Mouse (Mus musculus) forebrain, embryonic 13.5 days (tissue): ENCODE results near the gene Lcn12. TPM values are rescaled to one million over a fixed set of nuclear protein-coding genes. Genes with fewer than 3 reads are reported as not detected.

Experiments used
- ATAC-seq: fragments of 200-750 bp; cut with Nextera tagmentation; 2 replicates; pipeline ENCODE4 v1.8.0; 2017
- H3K27ac ChIP-seq: fragments of 300-500 bp; sonication (generic); 2 replicates; pipeline ENCODE4 v1.5.1; 2015; ENCODE audit warnings: inconsistent platforms, mild to moderate bottlenecking, moderate library complexity
- H3K27me3 ChIP-seq: fragments of 300-500 bp; sonication (generic); 2 replicates; pipeline ENCODE4 v1.6.1; 2015; ENCODE audit warnings: mild to moderate bottlenecking, inconsistent platforms
- H3K36me3 ChIP-seq: fragments of 300-500 bp; sonication (generic); 2 replicates; pipeline ENCODE4 v1.6.1; 2015; ENCODE audit warnings: mild to moderate bottlenecking, inconsistent platforms; ENCODE audit not compliant: poor library complexity, severe bottlenecking
- H3K4me1 ChIP-seq: fragments of 300-500 bp; sonication (generic); 2 replicates; pipeline ENCODE4 v1.6.1; 2015; ENCODE audit warnings: inconsistent platforms
- H3K4me2 ChIP-seq: fragments of 300-500 bp; sonication (generic); 2 replicates; pipeline ENCODE4 v1.6.1; 2015; ENCODE audit warnings: inconsistent platforms, mild to moderate bottlenecking, moderate library complexity
- H3K4me3 ChIP-seq: fragments of 300-500 bp; sonication (generic); 2 replicates; pipeline ENCODE4 v1.5.1; 2015; ENCODE audit warnings: mild to moderate bottlenecking, inconsistent platforms
- H3K9ac ChIP-seq: fragments of 300-500 bp; sonication (generic); 2 replicates; pipeline ENCODE4 v1.6.1; 2015; ENCODE audit warnings: mild to moderate bottlenecking, inconsistent platforms
- H3K9me3 ChIP-seq: fragments of 300-500 bp; sonication (generic); replicated peaks from 2 replicates; pipeline ENCODE4 v1.6.1; 2016; ENCODE audit warnings: inconsistent platforms
- WGBS: fragments of 180-500 bp; shearing (Covaris S2); methylation state at CpG from one replicate; pipeline ENCODE4 v1.1.7; 2015; 5-methylcytosine and 5-hydroxymethylcytosine counted together
- polyA plus RNA-seq: library from polyadenylated mRNA; unstranded; fragments of >200 nt; fragmentation: Nextera tagmentation; extraction: Ambion mirVana; gene quantifications from 2 replicates; pipeline ENCODE4 v1.2.1, GENCODE M21; 2015

Gene Lcn12
- polyA plus RNA-seq, 1 experiment from 2014 or later = not detected

DNA sequence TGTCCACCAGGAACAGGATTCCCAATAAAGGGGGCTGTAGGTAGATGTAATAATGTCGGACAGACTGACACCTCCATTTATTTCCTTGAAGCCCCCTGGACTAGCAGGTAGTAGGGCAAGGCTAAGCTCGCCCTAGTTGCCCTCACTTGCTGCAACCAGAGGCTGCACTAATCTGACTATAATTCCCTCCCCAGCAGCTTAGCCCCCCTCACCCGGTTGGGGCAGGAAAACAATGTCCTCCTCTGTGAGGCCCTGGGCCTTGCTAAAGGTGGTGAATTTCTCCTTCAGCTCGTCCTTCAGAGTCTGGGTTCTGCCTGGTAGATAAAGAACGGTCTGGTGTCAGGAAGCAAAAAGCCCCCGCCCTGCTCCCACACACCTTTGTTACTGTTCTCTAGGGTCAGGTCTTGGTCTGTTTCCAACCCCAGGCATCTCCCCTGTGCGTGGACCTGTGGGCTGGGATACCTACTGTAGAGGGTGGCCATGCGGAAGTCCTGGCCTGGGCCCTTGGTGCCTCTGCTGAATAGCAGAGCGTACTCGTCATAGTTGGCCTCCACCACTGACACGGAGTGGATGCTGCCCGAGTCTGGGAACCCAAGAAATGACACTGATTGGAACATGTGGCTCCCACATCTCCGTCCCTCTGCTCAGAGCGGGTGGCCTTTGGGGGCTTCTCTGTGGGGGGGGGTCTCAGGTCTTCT is 26.0 kb downstream of the Lcn12 start:
- 70% methylated on average over 13 of the region's 14 CpGs for WGBS

DNA sequence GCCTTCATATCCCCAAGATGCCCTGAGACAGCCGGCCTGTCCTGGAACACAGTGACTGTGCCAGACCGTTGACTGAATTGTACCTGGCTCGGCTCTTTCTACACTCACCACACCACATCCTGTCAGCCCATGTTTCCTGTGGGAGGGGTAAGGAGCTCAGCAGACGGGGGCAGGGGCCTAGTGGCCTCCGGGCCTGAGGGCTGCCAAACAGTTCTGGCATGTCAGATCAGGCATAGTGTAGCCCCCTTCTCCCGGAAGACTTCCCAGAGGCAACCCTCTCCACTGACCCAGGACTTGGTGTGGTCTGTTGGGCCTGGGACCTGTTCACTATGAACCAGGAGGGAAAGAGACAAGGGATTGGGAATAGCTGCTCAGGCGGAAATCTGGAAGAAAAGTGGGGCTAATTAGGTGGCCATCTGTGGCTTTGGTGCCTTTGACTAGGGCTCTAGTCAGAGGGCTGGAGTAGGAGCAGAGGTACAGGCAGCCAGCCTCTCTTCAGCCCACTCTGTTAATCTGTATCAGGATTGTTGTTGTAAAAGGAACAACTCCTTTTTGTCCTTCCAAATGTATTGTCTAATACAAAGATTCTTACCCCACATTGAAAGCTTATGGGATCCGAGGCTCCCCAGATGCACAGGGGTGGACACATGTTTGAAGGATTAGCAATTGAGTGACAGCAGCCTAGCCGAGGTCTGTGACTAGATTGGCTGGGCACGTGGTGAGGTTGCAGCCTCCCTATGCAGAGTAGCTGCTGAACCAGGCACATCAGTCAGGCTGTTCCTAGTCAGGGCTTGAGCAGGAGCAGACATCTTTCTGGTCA is 27.7 kb downstream of the Lcn12 start:
- Histone ChIP-seq H3K27ac (peak overlapping the region; percentile 31; the same call in 1 of the 2 replicates), H3K36me3 (no peaks in the 10 kb centered on the region), H3K4me1 (peaks cover 31% of the 10 kb centered on the region), H3K4me3 (no peak overlapping the region), H3K27me3 (no peaks in the 10 kb centered on the region), H3K4me2 (no peak overlapping the region), H3K9me3 (no peaks in the 10 kb centered on the region), H3K9ac (0 out of 2 replicates have a peak overlapping the region, but pooled peaks have one; percentile 12)
- no peak for ATAC-seq
- WGBS = 30% methylated on average over 10 of the region's 10 CpGs

More for the DNA sequence above, 26.0 kb downstream of the Lcn12 start:
- no peak overlapping the region for H3K27ac ChIP-seq
- no peak for ATAC-seq
- H3K4me2 ChIP-seq = no peak overlapping the region
- no peaks in the 10 kb centered on the region for H3K27me3 ChIP-seq
- H3K9me3 ChIP-seq = no peaks in the 10 kb centered on the region
- H3K4me1 ChIP-seq = peaks cover 23% of the 10 kb centered on the region
- no peak overlapping the region for H3K9ac ChIP-seq
- H3K36me3 ChIP-seq = no peaks in the 10 kb centered on the region
- no peak overlapping the region for H3K4me3 ChIP-seq

DNA sequence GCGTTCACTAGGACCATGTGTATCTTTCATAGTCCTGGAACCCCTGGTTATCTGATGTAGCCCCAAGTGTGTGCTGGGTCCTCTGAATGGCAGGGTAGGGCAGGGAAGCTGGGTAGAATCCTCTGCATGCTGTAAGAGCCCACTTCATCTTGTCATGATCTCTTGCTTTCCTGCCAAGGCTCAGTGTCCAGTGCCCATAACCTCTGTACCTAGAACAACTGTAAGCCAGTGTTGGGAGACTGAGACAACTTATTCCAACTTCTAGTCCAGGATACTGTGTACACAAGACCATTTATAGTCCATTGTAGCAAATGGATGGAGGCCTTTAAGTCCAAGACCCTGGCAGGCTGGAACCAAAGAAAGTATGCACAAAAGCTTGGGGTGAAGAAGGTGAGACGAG is 28.5 kb downstream of the Lcn12 start:
- no peaks in the 10 kb centered on the region for H3K36me3 ChIP-seq
- H3K4me1 ChIP-seq = peaks cover 33% of the 10 kb centered on the region
- no peak overlapping the region for H3K27ac ChIP-seq
- 88% methylated on average over 2 of the region's 2 CpGs for WGBS
- no peak overlapping the region for H3K4me2 ChIP-seq
- no peaks in the 10 kb centered on the region for H3K27me3 ChIP-seq
- no peaks in the 10 kb centered on the region for H3K9me3 ChIP-seq
- H3K9ac ChIP-seq = no peak overlapping the region
- H3K4me3 ChIP-seq = no peak overlapping the region
- no peak for ATAC-seq

DNA sequence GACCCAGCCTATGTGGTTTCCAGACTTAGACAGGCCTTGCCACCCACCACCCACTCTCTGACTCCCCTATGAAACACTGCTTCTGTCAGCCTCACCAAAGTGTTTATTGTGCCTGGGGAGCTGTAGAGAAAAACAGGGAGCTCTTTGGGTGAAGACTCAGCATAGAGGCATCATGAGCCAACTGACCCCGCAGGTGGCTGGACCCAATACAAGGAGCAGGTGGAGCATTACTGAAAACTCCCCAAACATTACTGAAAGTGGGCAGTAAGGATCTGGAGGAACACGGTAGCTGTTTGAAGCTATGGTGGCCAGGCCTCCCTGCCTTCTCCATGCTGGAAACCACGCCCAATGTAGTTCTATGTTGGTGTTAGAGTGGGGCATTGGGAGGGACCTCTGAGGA is 30.1 kb downstream of the Lcn12 start:
- no peak overlapping the region for H3K4me2 ChIP-seq
- no peak overlapping the region for H3K27ac ChIP-seq
- H3K9ac ChIP-seq = no peak overlapping the region
- H3K36me3 ChIP-seq = 0 out of 2 replicates have a peak, but pooled peaks cover 7% of the 10 kb centered on the region
- H3K27me3 ChIP-seq = no peaks in the 10 kb centered on the region
- ATAC-seq = no peak
- peaks cover 34% of the 10 kb centered on the region for H3K4me1 ChIP-seq
- H3K4me3 ChIP-seq = no peak overlapping the region
- WGBS = 82% methylated on average over 3 of the region's 3 CpGs
- H3K9me3 ChIP-seq = no peaks in the 10 kb centered on the region

DNA sequence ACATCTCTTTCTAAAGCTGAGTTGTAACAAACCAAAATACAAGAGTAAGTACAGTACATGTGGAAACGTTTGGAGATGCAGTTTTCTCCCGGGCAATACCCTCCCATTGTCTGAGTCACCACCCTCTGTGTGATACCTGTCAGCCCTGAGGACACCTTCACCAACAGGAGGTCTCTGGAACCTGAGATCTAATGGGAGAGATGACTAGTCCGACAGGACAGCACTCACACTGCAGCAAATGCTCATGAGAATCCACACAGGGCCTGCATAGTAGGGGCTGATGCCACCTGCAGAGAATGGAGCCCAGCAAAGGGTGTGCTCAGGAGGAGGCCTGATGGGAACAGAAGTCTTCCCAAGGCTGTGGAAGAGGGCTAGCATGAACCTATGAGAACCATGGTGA is 32.3 kb downstream of the Lcn12 start:
- H3K4me3 ChIP-seq = peak overlapping the region; percentile 69
- H3K36me3 ChIP-seq = peaks cover 19% of the 10 kb centered on the region
- H3K9me3 ChIP-seq = no peaks in the 10 kb centered on the region
- H3K27ac ChIP-seq = peak overlapping the region; percentile 97
- H3K9ac ChIP-seq = peak overlapping the region; percentile 83
- peak overlapping the region; percentile 67 for H3K4me2 ChIP-seq
- peaks cover 32% of the 10 kb centered on the region for H3K4me1 ChIP-seq
- peak; percentile 12 for ATAC-seq
- H3K27me3 ChIP-seq = no peaks in the 10 kb centered on the region
- WGBS = 27% methylated on average over 3 of the region's 3 CpGs

DNA sequence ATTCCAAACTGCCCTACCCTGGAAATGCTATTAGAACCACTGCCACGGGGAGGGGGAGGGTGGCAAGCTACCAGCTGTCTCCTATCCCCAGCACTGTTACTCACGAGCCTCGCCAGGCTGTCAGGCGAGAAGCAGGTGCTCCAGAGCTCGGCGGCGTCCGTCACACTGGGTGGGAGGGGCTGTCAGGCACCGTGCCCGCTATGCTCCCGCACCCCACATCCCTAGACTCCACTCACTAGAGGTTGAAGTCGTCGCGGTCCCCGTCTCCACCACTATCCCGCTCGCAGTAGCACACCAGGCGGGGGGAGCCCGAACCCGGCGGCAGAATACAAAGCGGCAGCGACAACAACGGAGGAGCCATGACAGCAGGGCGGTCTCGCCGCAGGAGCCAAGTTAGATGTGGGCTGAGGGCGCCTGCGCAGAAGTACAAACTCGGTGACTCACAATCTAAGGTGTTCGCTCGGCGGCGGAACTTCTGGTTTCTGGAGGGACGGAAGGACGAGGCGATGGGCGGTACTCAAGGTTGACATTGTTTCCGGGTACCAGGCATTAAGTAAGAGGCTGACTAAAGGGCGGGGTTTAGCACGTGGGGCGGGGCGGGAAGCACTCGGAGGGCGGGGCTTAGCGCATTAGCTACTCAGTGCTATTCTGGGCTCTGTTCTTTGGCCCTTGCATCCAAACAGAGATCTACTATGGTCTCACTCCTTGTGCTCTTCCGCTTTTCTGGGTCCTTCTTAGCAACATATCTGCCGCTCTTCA is 33.0 kb downstream of the Lcn12 start, which contains the start of gene Paxx:
Gene Paxx, minus strand, starts transcription at position 544 of the 759 bp plus-strand sequence.
- Histone ChIP-seq H3K4me2 (peak within 1 kb of the TSS; percentile 67), H3K4me1 (peaks cover 26% of the 10 kb centered on the region), H3K36me3 (peaks cover 19% of the 10 kb centered on the region), H3K9ac (peak within 1 kb of the TSS; percentile 83), H3K4me3 (peak within 1 kb of the TSS; percentile 69), H3K9me3 (no peaks in the 10 kb centered on the region), H3K27me3 (no peaks in the 10 kb centered on the region), H3K27ac (peak within 1 kb of the TSS; percentile 97)
- under 1% methylated on average over 48 of the region's 48 CpGs for WGBS
- peak; percentile 92 for ATAC-seq

DNA sequence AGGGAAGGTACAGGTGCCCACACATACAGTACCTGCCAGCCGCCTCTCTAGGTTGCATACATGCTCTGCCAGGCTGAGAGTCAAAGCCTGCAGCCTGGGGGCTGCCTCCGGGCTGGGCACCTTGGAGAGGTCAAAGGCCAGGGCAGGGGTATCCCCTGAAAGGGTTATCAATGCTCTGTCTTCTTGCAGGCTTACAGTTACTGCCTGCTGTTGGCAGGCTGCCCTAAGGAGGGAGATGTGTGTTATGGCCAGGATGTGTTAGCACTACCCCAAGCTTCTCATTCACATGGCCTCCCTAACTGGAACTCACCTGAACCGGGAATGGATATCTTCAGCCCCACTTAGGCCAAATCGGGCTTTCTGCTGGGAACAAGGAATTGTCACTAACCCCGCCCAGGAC is 33.6 kb downstream of the Lcn12 start:
- Histone ChIP-seq H3K9ac (peak overlapping the region; percentile 83), H3K27me3 (no peaks in the 10 kb centered on the region), H3K4me3 (peak overlapping the region; percentile 69), H3K36me3 (peaks cover 19% of the 10 kb centered on the region), H3K4me2 (peak overlapping the region; percentile 67), H3K4me1 (peaks cover 26% of the 10 kb centered on the region), H3K9me3 (no peaks in the 10 kb centered on the region), H3K27ac (peak overlapping the region; percentile 97)
- ATAC-seq = peak; percentile 31
- 28% methylated on average over 5 of the region's 5 CpGs for WGBS

DNA sequence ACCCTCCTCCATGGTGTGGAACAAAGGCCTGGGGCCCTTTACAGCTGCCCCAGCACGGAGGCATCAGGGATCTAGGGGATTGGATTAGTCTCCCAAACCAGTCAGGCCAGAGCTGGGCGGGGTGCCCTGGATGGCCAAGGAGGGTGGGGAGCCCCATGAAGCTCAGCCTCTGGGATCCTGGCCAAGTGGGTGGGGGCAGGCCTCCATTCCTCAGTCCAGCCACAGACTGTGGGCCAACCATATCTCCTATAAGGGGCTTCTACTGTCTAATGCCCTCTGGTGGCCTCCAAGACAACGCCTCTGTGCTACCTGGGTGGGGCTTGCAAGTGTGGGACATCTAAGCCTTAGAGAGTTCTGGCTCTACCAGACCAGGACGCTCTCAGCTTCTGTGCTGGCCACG is 34.8 kb downstream of the Lcn12 start:
- peaks cover 26% of the 10 kb centered on the region for H3K4me1 ChIP-seq
- 80% methylated on average over 5 of the region's 5 CpGs for WGBS
- H3K36me3 ChIP-seq = peaks cover 19% of the 10 kb centered on the region
- H3K9me3 ChIP-seq = no peaks in the 10 kb centered on the region
- H3K9ac ChIP-seq = no peak overlapping the region
- H3K4me2 ChIP-seq = peak overlapping the region; percentile 67; the same call in 1 of the 2 replicates
- ATAC-seq = no peak
- no peak overlapping the region for H3K27ac ChIP-seq
- H3K4me3 ChIP-seq = no peak overlapping the region
- no peaks in the 10 kb centered on the region for H3K27me3 ChIP-seq

DNA sequence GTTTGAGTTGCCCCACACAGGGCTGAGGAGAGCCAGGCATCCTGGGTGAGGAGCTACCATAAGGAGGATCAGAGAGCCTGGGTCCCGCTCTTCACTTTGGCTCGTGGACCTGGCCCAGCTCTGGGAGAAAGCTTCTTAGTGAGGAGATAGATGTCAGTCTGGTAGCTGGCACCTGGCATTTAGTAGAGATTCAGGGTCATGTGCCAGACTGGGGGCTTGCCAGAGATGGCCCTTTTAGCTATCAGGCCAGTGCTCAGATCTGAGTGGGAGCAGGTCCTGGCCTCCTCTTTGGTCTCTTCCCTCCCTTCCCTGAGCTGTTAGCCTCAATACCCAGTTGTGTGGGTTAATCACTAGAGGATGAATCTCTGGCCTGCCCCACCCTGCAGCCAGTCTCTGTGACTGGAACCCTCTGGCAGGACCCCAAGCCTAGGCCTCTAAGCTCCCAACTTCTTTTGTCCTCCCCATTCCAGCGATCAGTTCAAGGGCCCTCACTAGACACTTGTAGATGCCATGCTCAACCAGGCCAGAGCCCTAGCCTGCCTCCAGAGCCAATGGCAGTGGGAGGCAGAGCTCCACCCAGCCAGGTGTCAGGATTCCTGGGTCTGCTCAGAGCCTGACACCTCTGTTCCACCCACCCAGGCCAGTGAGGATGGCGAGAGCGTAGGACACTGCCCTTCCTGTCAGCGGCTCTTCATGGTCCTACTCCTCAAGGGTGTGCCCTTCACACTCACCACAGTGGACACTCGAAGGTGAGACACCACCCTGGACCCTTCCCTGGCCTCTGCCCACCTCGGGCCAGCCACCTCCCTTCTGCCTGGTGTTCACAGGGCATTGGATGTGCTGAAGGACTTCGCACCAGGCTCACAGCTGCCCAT is 36.5 kb downstream of the Lcn12 start:
- ATAC-seq = no peak
- H3K4me1 ChIP-seq = peaks cover 26% of the 10 kb centered on the region
- no peak overlapping the region for H3K27ac ChIP-seq
- no peak overlapping the region for H3K9ac ChIP-seq
- no peak overlapping the region for H3K4me2 ChIP-seq
- H3K9me3 ChIP-seq = no peaks in the 10 kb centered on the region
- WGBS = 85% methylated on average over 9 of the region's 9 CpGs
- no peak overlapping the region for H3K4me3 ChIP-seq
- H3K36me3 ChIP-seq = peaks cover 19% of the 10 kb centered on the region
- no peaks in the 10 kb centered on the region for H3K27me3 ChIP-seq

DNA sequence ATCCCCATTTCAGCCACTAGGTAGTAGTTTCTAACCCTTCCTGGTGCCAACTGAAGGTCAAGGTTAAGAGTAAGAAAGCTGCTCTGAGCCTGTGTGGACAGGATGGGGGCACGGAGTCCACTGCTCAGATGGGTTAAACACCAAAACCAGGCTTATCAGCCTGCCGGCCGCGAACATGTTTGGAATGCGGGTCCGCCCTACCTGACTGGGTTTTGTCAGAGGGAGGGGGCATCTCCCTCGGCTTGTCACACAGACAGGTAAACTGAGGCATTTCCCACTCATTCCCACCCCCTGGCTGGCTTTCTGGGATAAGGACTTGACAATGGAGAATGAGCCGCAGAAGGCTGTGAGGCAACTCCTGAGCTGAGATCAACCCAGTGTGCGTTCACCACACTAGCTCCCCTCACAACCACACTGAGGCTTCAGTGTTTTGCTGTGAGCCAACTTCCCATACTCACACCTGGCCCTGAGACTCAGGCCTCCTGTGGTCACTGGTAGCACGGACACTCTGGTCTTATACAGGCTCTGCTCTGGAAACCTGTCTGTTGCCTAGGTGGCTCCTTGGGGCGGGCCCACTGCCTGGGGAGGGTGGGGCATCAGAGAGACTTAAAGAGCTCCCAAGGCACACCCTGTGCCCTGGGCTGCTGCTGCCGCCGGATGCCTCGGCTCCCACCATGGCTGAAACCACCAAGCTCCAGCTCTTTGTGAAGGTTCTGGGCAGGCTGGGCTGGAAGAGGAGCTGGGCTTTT is 37.3 kb downstream of the Lcn12 start, which contains the start of gene Clic3:
Gene Clic3, plus strand, starts transcription at position 634 of the 749 bp plus-strand sequence.
- ATAC-seq = no peak
- Histone ChIP-seq H3K4me3 (no peak within 1 kb of the TSS), H3K4me2 (no peak within 1 kb of the TSS), H3K36me3 (peaks cover 19% of the 10 kb centered on the region), H3K9me3 (no peaks in the 10 kb centered on the region), H3K27ac (no peak within 1 kb of the TSS), H3K9ac (no peak within 1 kb of the TSS), H3K4me1 (peaks cover 21% of the 10 kb centered on the region), H3K27me3 (no peaks in the 10 kb centered on the region)
- WGBS = 72% methylated on average over 14 of the region's 14 CpGs
